Mouse (Mus musculus) right cerebral cortex, postnatal 4 days (tissue): Measurements from ENCODE around the gene Palb2.
A peak's percentile ranks its signal among the peaks of the same experiment; 100 is the strongest.

Experiments
- DNase-seq: peaks from one replicate; pipeline ENCODE4 v3.0.0-alpha.2; 2022

The Palb2 gene

DNA sequence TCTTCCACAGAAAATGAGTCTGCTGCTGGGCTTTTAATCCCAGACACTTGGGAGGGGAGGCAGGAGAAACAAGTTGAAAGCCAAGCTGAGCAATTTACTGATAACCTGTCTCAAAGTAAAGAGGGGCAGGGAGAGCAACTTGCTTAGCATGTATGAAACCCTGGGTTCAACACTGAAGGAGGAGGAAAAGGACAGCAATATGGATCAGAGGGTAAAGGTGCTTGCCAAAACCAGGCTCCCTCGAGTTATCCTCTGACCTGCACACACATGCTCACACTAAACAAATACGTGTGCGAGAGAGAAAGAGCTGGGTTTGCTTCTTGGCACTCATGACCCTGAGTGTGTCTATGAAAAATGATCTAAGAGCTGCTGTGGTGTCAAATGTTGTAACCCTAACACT, 34.8 kb downstream of the Palb2 start:
- DNase-seq: no peak

DNA sequence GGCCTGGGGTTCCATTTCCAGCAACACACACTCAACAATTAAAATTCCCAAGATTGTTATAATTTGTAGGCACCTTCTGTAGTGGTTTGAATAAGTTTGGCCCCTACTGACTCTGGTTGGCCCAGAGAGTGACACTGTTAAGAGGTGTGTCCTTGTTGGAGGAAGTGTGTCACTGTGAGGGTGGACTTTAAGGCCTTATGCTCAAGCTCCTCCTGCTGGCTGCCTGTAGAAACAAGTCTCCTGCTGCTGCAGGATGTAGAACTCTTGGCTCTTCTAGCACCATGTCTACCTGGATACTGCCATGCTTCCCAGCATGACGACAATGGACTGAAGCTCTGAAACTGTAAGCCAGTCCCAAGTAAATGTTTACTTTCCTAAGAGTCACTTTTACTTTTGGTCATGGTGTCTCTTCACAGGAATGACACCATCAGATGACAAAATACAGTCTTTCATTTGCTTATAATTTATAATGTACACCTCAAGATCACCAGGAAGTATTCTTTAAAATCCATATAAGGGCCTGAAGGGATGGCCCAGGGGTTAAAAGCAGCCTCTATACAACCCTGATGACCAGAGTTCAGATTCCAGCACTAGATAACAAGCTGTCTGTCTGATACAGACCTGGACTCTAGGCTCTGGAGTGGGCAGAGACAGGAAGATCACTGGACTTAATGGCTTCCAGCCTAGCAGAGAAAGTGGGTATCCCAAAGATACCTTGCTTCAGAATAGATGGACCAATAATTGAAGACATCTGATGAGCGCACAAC, 38.0 kb downstream of the Palb2 start:
- no peak for DNase-seq

- DNase-seq: no peak
Measured at GRCm38 (mm10) chr7:122087195-122087982, 45.4 kb downstream of the Palb2 start.

- no peak for DNase-seq
Measured at GRCm38 (mm10) chr7:122081071-122081470, 51.7 kb downstream of the Palb2 start.

DNA sequence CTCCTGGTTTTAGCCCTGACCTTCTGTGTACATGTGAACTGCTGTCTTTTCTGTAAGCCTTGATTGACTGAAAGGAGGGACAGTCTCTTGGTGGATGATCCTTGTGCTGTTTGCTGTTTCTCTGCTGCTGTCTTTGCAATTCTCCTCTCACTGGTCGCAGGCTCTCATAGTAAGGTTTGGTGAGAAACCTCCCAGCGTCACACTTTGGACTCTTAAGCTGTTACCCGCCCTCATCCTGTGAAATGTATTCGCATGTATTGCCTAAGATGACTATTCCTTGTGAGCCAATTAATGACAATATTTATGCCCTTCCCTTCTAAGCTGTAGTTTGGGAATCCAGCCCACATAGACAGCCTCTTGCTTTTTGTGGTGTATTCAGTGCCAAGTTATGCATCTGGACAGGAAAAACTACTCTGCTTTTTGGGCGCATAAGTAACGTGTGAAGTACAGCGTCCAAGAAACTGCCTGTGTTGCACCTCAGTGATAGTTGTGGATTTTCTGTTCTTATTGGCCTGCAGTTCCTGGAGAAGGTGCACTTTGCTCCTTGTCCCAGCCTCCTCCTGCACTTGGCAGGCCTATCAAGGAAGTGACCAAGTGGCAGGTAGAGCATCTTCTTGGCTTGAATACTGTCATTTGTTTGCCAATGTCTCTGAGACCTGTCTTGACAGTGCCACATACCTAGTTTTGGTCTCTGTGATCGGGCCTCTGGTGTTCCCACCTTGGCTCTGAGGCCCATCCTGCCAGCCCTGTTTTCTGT, 52.8 kb downstream of the Palb2 start:
- DNase-seq: no peak

DNA sequence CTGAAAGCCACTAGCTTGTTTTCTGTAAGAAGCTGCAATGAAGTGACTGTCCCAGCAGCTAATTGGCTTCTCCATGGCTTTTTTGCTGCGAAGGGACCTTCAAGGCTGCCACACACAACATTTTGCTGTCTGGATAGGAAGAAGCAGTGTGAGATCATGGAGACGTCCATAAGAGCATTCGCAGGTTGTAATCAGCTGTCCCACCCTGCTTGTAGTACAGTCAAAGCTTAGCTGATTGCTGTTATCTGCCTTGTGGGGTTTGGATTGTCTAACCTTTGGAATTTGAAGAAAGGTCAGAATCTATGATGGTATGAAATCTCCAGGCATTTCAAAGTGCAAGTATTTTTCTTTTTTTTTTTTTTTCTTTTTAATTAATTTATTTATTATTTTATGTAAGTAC, 58.4 kb downstream of the Palb2 start:
- no peak for DNase-seq

- no peak for DNase-seq
Measured at GRCm38 (mm10) chr7:122067517-122068381, 65.0 kb downstream of the Palb2 start.

GRCm38 (mm10) chr7:122066945-122067516, 65.8 kb downstream of the Palb2 start, which contains the start of the genes Ubfd1 and Ears2:
Gene Ubfd1, plus strand, starts transcription at chr7:122067175.
Gene Ears2, minus strand, starts transcription at chr7:122067263.
- DNase-seq: peak; percentile 92

DNA sequence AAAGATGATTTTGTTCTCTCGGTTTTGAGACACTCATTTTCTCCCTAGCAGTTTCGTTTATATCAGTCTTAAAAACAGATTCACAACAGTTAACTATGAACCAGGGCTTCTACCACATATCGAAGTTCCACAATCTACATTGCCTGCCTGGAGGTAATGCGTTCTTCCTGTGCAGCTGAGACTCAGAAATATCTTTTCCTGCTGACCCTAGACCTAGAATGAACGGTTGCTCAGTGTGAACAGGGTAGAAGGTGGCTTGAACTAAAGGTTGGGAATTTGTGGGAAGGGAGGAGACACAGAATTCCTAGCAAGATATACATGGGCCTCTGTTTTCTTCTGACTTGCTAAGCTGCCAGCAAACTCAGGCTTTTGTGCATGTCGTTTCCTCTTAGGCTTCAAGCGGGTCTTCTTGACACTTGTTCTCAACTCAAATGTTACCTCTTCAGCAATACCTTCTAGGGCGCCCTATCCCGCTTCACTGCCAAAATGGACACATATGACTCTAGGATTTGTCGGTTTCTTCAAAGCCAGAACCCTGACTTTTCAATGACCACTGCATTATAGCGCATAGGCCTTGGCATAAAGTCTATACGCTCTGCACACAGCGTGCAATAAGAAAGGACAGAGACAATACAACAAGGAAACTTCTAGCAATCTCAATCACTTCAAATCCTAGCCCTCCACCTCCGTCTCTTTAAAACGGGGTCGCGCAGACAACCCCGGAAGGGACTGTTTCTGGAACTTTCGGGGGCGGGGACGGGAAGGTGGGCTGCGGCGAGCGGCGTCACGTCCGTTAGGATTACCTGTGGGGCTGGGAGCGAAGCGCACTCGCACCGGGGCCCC, 66.5 kb downstream of the Palb2 start:
- DNase-seq: no peak

GRCm38 (mm10) chr7:122065656-122066055, 67.1 kb downstream of the Palb2 start:
- DNase-seq: no peak
